Mouse (Mus musculus) MEL (cell line): ENCODE results near the gene Gpr3. TPM values are rescaled to one million over a fixed set of nuclear protein-coding genes. Genes with fewer than 3 reads are reported as not detected.
A peak's percentile ranks its signal among the peaks of the same experiment; 100 is the strongest.

Experiments used
- DNase-seq: peaks from one replicate; pipeline ENCODE4 v3.0.0; 2011; ENCODE audit warnings: low read depth, low spot score
- H3K27ac ChIP-seq: 2 replicates; pipeline ENCODE4 v1.5.1; 2012; ENCODE audit warnings: low read depth, mild to moderate bottlenecking, control low read depth, low read length, moderate library complexity; ENCODE audit not compliant: control insufficient read depth
- H3K27me3 ChIP-seq, 2 experiments: fragments of 150-350 bp in 1 of 2; sonication (generic) in 1 of 2; 2 replicates each; pipeline ENCODE4 v1.6.1; 2012; ENCODE audit warnings: low read length in 2 of 2, mild to moderate bottlenecking in 2 of 2, improper control_type of control experiment in 1 of 2, moderate library complexity in 1 of 2; ENCODE audit not compliant: insufficient read depth in 2 of 2, control insufficient read depth in 1 of 2
- H3K36me3 ChIP-seq, 2 experiments: 2 replicates each; pipeline ENCODE4 v1.6.1; 2012 to 2014; ENCODE audit warnings: low read length in 2 of 2, improper control_type of control experiment in 1 of 2, inconsistent platforms in 1 of 2, mild to moderate bottlenecking in 1 of 2; ENCODE audit not compliant: insufficient read depth in 2 of 2, control insufficient read depth in 1 of 2
- H3K4me1 ChIP-seq, 2 experiments: fragments of 150-350 bp in 1 of 2; sonication (generic) in 1 of 2; 2 replicates each; pipeline ENCODE4 v1.6.1; 2012; ENCODE audit warnings: low read length in 2 of 2, improper control_type of control experiment in 1 of 2, mild to moderate bottlenecking in 1 of 2; ENCODE audit not compliant: insufficient read depth in 2 of 2, control insufficient read depth in 1 of 2
- H3K4me3 ChIP-seq, 2 experiments: fragments of 150-350 bp in 1 of 2; sonication (generic) in 1 of 2; 2 replicates each; pipeline ENCODE4 v1.5.1; 2012; ENCODE audit warnings: low read depth in 2 of 2, low read length in 2 of 2, mild to moderate bottlenecking in 2 of 2, moderate library complexity in 2 of 2, control low read depth in 1 of 2, improper control_type of control experiment in 1 of 2; ENCODE audit not compliant: control insufficient read depth in 1 of 2, insufficient read depth in 1 of 2
- H3K79me2 ChIP-seq: 2 replicates; pipeline ENCODE4 v1.6.1; 2012; ENCODE audit warnings: mild to moderate bottlenecking, low read length, moderate library complexity; ENCODE audit not compliant: control insufficient read depth, poor library complexity, insufficient read depth
- H3K9ac ChIP-seq: 2 replicates; pipeline ENCODE4 v1.6.1; 2012; ENCODE audit warnings: low read depth, mild to moderate bottlenecking, control low read depth, low read length, moderate library complexity; ENCODE audit not compliant: control insufficient read depth, poor library complexity, severe bottlenecking
- H3K9me3 ChIP-seq: fragments of 150-350 bp; sonication (generic); replicated peaks from 2 replicates; pipeline ENCODE4 v1.6.1; 2012; ENCODE audit warnings: mild to moderate bottlenecking, low read length, improper control_type of control experiment, moderate library complexity; ENCODE audit not compliant: insufficient read depth
- BHLHE40 ChIP-seq: IDR thresholded peaks from 2 replicates; pipeline ENCODE4 v1.6.1; 2012; ENCODE audit warnings: low read depth, mild to moderate bottlenecking, inconsistent platforms, low read length, improper control_type of control experiment, borderline replicate concordance
- CHD1 ChIP-seq: IDR thresholded peaks from 2 replicates; pipeline ENCODE4 v1.6.1; 2012; ENCODE audit warnings: low read depth, mild to moderate bottlenecking, inconsistent platforms, low read length, improper control_type of control experiment
- ELF1 ChIP-seq: IDR thresholded peaks from 2 replicates; pipeline ENCODE4 v1.6.1; 2014; ENCODE audit warnings: low read depth, mild to moderate bottlenecking, inconsistent platforms, low read length, improper control_type of control experiment, moderate library complexity
- GABPA ChIP-seq: IDR thresholded peaks from 2 replicates; pipeline ENCODE4 v1.6.1; 2012; ENCODE audit warnings: low read depth, mild to moderate bottlenecking, inconsistent platforms, low read length, improper control_type of control experiment, moderate library complexity
- GATA1 ChIP-seq: IDR thresholded peaks from 2 replicates; pipeline ENCODE4 v1.6.1; 2011; ENCODE audit warnings: low read depth, low read length, improper control_type of control experiment
- KAT2A ChIP-seq: conservative IDR thresholded peaks from 2 replicates; pipeline ENCODE4 v1.6.1; 2012; ENCODE audit warnings: low read depth, low read length, improper control_type of control experiment, inconsistent platforms
- MAFK ChIP-seq: IDR thresholded peaks from 2 replicates; pipeline ENCODE4 v1.6.1; 2011; ENCODE audit warnings: low read depth, mild to moderate bottlenecking, low read length, improper control_type of control experiment, borderline replicate concordance
- NRF1 ChIP-seq: IDR thresholded peaks from 2 replicates; pipeline ENCODE4 v1.6.1; 2014; ENCODE audit warnings: low read depth, mild to moderate bottlenecking, inconsistent platforms, low read length, improper control_type of control experiment, moderate library complexity; ENCODE audit not compliant: poor library complexity, insufficient read depth, severe bottlenecking
- RAD21 ChIP-seq: IDR thresholded peaks from 2 replicates; pipeline ENCODE4 v1.6.1; 2011; ENCODE audit warnings: mild to moderate bottlenecking, low read depth, low read length, improper control_type of control experiment
- RCOR1 ChIP-seq: IDR thresholded peaks from 2 replicates; pipeline ENCODE4 v1.6.1; 2012; ENCODE audit warnings: low read depth, mild to moderate bottlenecking, inconsistent platforms, low read length, improper control_type of control experiment
- TBP ChIP-seq: IDR thresholded peaks from 2 replicates; pipeline ENCODE4 v1.8.0; 2011; ENCODE audit warnings: low read depth, low read length, improper control_type of control experiment
- UBTF ChIP-seq: IDR thresholded peaks from 2 replicates; pipeline ENCODE4 v1.6.1; 2012; ENCODE audit warnings: low read depth, mild to moderate bottlenecking, inconsistent platforms, low read length, improper control_type of control experiment, moderate library complexity, borderline replicate concordance; ENCODE audit not compliant: insufficient read depth
- ZKSCAN1 ChIP-seq: IDR thresholded peaks from 2 replicates; pipeline ENCODE4 v1.6.1; 2012; ENCODE audit warnings: low read depth, mild to moderate bottlenecking, inconsistent platforms, low read length, improper control_type of control experiment, moderate library complexity
- ZNF384 ChIP-seq: IDR thresholded peaks from 2 replicates; pipeline ENCODE4 v1.6.1; 2012; ENCODE audit warnings: low read depth, mild to moderate bottlenecking, inconsistent platforms, low read length, improper control_type of control experiment
- polyA plus RNA-seq, 2 experiments: library from polyadenylated mRNA; stranded (reverse) in 1 of 2; unstranded in 1 of 2; fragments of >175 nt in 1 of 2; fragments of >200 nt in 1 of 2; gene quantifications; 2 replicates each; pipeline versions ENCODE4 v1.2.1 to v1.2.4; 2012; ENCODE audit warnings: low replicate concordance in 2 of 2, low read depth in 1 of 2; ENCODE audit not compliant: insufficient read length in 2 of 2, insufficient read depth in 1 of 2, missing spikeins in 1 of 2
- total RNA-seq: library from RNA; depleted of rRNA; stranded (reverse); fragments of 300-350 nt; gene quantifications from 2 replicates; pipeline ENCODE4 v1.2.3, GENCODE M21; 2012

Gpr3 gene
- total and polyA plus RNA-seq, 3 experiments: 0.08 to 0.35 TPM; not detected in 1

GRCm38 (mm10) chr4:133175274-133175673 is 37.1 kb downstream of the Gpr3 start:
- Histone ChIP-seq H3K9me3 (no peaks in the 10 kb centered on the region), H3K36me3 (peaks cover 0 to 12% of the 10 kb centered on the region in 2 experiments; a peak in 2 of 4 replicates), H3K4me3 (no peak overlapping the region), H3K79me2 (peaks cover 20% of the 10 kb centered on the region), H3K9ac (no peak overlapping the region)
- no peak for DNase-seq
- TF ChIP-seq CHD1: no peak
- no peak for TF ChIP-seq ZNF384
- TF ChIP-seq, all 39 proteins: peak for 0
- H3K4me1 ChIP-seq: peaks cover 4 to 12% of the 10 kb centered on the region in 2 experiments; a peak in 3 of 4 replicates
- H3K27ac ChIP-seq: no peak overlapping the region
- H3K27me3 ChIP-seq: no peaks in the 10 kb centered on the region

- no peak overlapping the region for H3K4me3 ChIP-seq
- H3K4me1 ChIP-seq: peaks cover 6 to 17% of the 10 kb centered on the region in 2 experiments; a peak in 3 of 4 replicates
- H3K9ac ChIP-seq: no peak overlapping the region
- TF ChIP-seq KAT2A (no peak), NRF1 (no peak), TBP (no peak), CHD1 (no peak), RAD21 (no peak), RCOR1 (no peak), MAFK (no peak), GABPA (no peak), GATA1 (no peak), ELF1 (no peak), UBTF (no peak), BHLHE40 (no peak)
- peaks cover 0 to 16% of the 10 kb centered on the region in 2 experiments; a peak in 2 of 4 replicates for H3K36me3 ChIP-seq
- no peak overlapping the region for H3K27ac ChIP-seq
- H3K79me2 ChIP-seq: peaks cover 20% of the 10 kb centered on the region
- peak; percentile 20 for DNase-seq
- no peaks in the 10 kb centered on the region for H3K9me3 ChIP-seq
- no peaks in the 10 kb centered on the region for H3K27me3 ChIP-seq
Observed at GRCm38 (mm10) chr4:133174361-133174760, 38.0 kb downstream of the Gpr3 start.

- Histone ChIP-seq H3K4me3 (no peak overlapping the region), H3K9me3 (no peaks in the 10 kb centered on the region), H3K27ac (no peak overlapping the region), H3K9ac (no peak overlapping the region), H3K4me1 (peaks cover 6 to 13% of the 10 kb centered on the region in 2 experiments), H3K79me2 (peaks cover 22% of the 10 kb centered on the region), H3K27me3 (no peaks in the 10 kb centered on the region), H3K36me3 (peaks cover 0 to 16% of the 10 kb centered on the region in 2 experiments; a peak in 2 of 4 replicates)
- no peak for DNase-seq
- no peak for TF ChIP-seq CHD1
- no peak for TF ChIP-seq MAFK
- no peak for TF ChIP-seq ZKSCAN1
- no peak for TF ChIP-seq NRF1
Observed at GRCm38 (mm10) chr4:133172451-133172850, 39.9 kb downstream of the Gpr3 start.
